Mouse (Mus musculus) ES-Bruce4 (cell line): ENCODE results near the gene Ms4a1.

Source experiments
- CTCF ChIP-seq: IDR thresholded peaks from one replicate; pipeline ENCODE4 v1.8.1; 2011; ENCODE audit warnings: low read depth, low read length
- POLR2A ChIP-seq: IDR thresholded peaks from one replicate; pipeline ENCODE4 v1.8.1; 2011; ENCODE audit warnings: low read length; ENCODE audit not compliant: insufficient read depth

GRCm38 (mm10) chr19:11242560-11242959 is 23.5 kb downstream of the Ms4a1 start:
- no peak for TF ChIP-seq CTCF
- TF ChIP-seq POLR2A = no peak
